Mouse (Mus musculus) E14TG2a.4 (cell line): ENCODE results near the gene Clint1.

Experiments used
- CTCF ChIP-seq: conservative IDR thresholded peaks from 2 replicates; pipeline ENCODE4 v1.5.1; 2014; ENCODE audit warnings: low read length
- NANOG ChIP-seq: IDR thresholded peaks from 2 replicates; pipeline ENCODE4 v1.6.1; 2014; ENCODE audit warnings: borderline replicate concordance, low read length, mixed read lengths
- POU5F1 ChIP-seq: IDR thresholded peaks from 2 replicates; pipeline ENCODE4 v1.6.1; 2014; ENCODE audit warnings: low read length, borderline replicate concordance

- TF ChIP-seq CTCF = no peak
- no peak for TF ChIP-seq POU5F1
- TF ChIP-seq NANOG = no peak
Measured at GRCm38 (mm10) chr11:45820930-45821329, 30.9 kb upstream of the Clint1 start.
